Mouse (Mus musculus) myocyte (in vitro differentiated cells): ENCODE measurements around the gene Rgs16. TPM values are rescaled to one million over a fixed set of nuclear protein-coding genes. Genes with fewer than 3 reads are reported as not detected.

Source experiments
- H3K27me3 ChIP-seq: one replicate; pipeline ENCODE4 v1.6.1; 2011; ENCODE audit not compliant: control insufficient read depth, insufficient read depth, insufficient read length
- H3K36me3 ChIP-seq: one replicate; pipeline ENCODE4 v1.6.1; 2011; ENCODE audit not compliant: control insufficient read depth, insufficient read depth
- H3K4me2 ChIP-seq: one replicate; pipeline ENCODE4 v1.6.1; 2011; ENCODE audit warnings: low read depth, control low read depth
- H3K4me3 ChIP-seq: one replicate; pipeline ENCODE4 v1.5.1; 2011; ENCODE audit warnings: mild to moderate bottlenecking, control low read depth, moderate library complexity
- H3K79me2 ChIP-seq: one replicate; pipeline ENCODE4 v1.6.1; 2011; ENCODE audit not compliant: control insufficient read depth, insufficient read depth
- H3ac ChIP-seq: one replicate; pipeline ENCODE4 v1.6.1; 2011; ENCODE audit not compliant: control insufficient read depth, insufficient read length
- CEBPB ChIP-seq: IDR thresholded peaks from 2 replicates; pipeline ENCODE4 v1.6.1; 2011; ENCODE audit warnings: mild to moderate bottlenecking, moderate library complexity; ENCODE audit not compliant: poor library complexity, insufficient read depth, severe bottlenecking
- E2F4 ChIP-seq: IDR thresholded peaks from one replicate; pipeline ENCODE4 v1.6.1; 2011; ENCODE audit warnings: mild to moderate bottlenecking, control low read depth, moderate library complexity; ENCODE audit not compliant: insufficient read depth
- MAX ChIP-seq: IDR thresholded peaks from one replicate; pipeline ENCODE4 v1.6.1; 2011; ENCODE audit warnings: low read depth, mild to moderate bottlenecking, control low read depth
- MYOD1 ChIP-seq, 3 experiments: IDR thresholded peaks; one replicate each; pipeline ENCODE4 v1.6.1; 2011; ENCODE audit warnings: control low read depth in 2 of 3, low read depth in 2 of 3, mild to moderate bottlenecking in 2 of 3, moderate library complexity in 1 of 3; ENCODE audit not compliant: insufficient read length in 2 of 3, control insufficient read depth in 1 of 3
- MYOG ChIP-seq, 3 experiments: IDR thresholded peaks; one replicate each; pipeline ENCODE4 v1.6.1; 2011; ENCODE audit warnings: control low read depth in 2 of 3, low read depth in 2 of 3, mild to moderate bottlenecking in 2 of 3; ENCODE audit not compliant: insufficient read length in 2 of 3, control insufficient read depth in 1 of 3, insufficient read depth in 1 of 3
- POLR2A ChIP-seq: IDR thresholded peaks from one replicate; pipeline ENCODE4 v1.6.1; 2011; ENCODE audit warnings: low read depth, mild to moderate bottlenecking, control low read depth, moderate library complexity; ENCODE audit not compliant: insufficient read length
- POLR2AphosphoS2 ChIP-seq: IDR thresholded peaks from one replicate; pipeline ENCODE4 v1.6.1; 2011; ENCODE audit warnings: low read depth, control low read depth; ENCODE audit not compliant: insufficient read length
- REST ChIP-seq: IDR thresholded peaks from one replicate; pipeline ENCODE4 v1.6.1; 2011; ENCODE audit warnings: mild to moderate bottlenecking, control low read depth, moderate library complexity; ENCODE audit not compliant: insufficient read depth, insufficient read length
- SRF ChIP-seq: IDR thresholded peaks from one replicate; pipeline ENCODE4 v1.6.1; 2011; ENCODE audit warnings: low read depth; ENCODE audit not compliant: control insufficient read depth, insufficient read length
- TCF12 ChIP-seq: IDR thresholded peaks from one replicate; pipeline ENCODE4 v1.6.1; 2011; ENCODE audit warnings: mild to moderate bottlenecking, control low read depth; ENCODE audit not compliant: poor library complexity, insufficient read depth, severe bottlenecking
- TCF3 ChIP-seq: IDR thresholded peaks from one replicate; pipeline ENCODE4 v1.6.1; 2011; ENCODE audit warnings: low read depth, control low read depth; ENCODE audit not compliant: insufficient read length
- USF1 ChIP-seq: IDR thresholded peaks from one replicate; pipeline ENCODE4 v1.6.1; 2011; ENCODE audit warnings: low read depth, mild to moderate bottlenecking, control low read depth, moderate library complexity
- polyA plus RNA-seq: library from polyadenylated mRNA; unstranded; fragments of >200 nt; fragmentation: generic; extraction: Trizol; gene quantifications from one replicate; pipeline ENCODE4 v1.2.1, GENCODE M21; 2012; ENCODE audit warnings: missing spikeins

Gene Rgs16
- polyA plus RNA-seq, 1 experiment = 6.5 TPM

GRCm38 (mm10) chr1:153742374-153743155 is 2.4 kb downstream of the Rgs16 start:
- H3K36me3 ChIP-seq = peaks cover 3% of the 10 kb centered on the region
- TF ChIP-seq SRF (no peak), USF1 (no peak), TCF3 (no peak), E2F4 (no peak)
- H3K4me2 ChIP-seq = peak overlapping the region; percentile 80
- H3ac ChIP-seq = no peak overlapping the region
- H3K79me2 ChIP-seq = peaks cover 4% of the 10 kb centered on the region
- H3K4me3 ChIP-seq = peak overlapping the region; percentile 39
- no peaks in the 10 kb centered on the region for H3K27me3 ChIP-seq

GRCm38 (mm10) chr1:153746119-153746670 is 6.0 kb downstream of the Rgs16 start:
- Histone ChIP-seq H3K4me2 (no peak overlapping the region), H3ac (no peak overlapping the region), H3K79me2 (no peaks in the 10 kb centered on the region), H3K4me3 (no peak overlapping the region), H3K27me3 (no peaks in the 10 kb centered on the region), H3K36me3 (peaks cover 3% of the 10 kb centered on the region)
- peak; percentile 95 for TF ChIP-seq TCF3
- no peak for TF ChIP-seq REST
- peak; percentile 37 for TF ChIP-seq POLR2AphosphoS2
- TF ChIP-seq MYOG (IDR thresholded peaks at IDR 0.05; ENCODE audit: control insufficient read depth in 1 of 3, insufficient read depth in 1 of 3, insufficient read length in 2 of 3, low read depth in 2 of 3) = peak in 2 of 3 experiments; percentile 96
- no peak for TF ChIP-seq MAX
- TF ChIP-seq MYOD1 (IDR thresholded peaks at IDR 0.05; ENCODE audit: control insufficient read depth in 1 of 3, insufficient read length in 2 of 3, low read depth in 2 of 3) = peak in 2 of 3 experiments; percentile 91 to 92
- TF ChIP-seq POLR2A = no peak

- Histone ChIP-seq H3K36me3 (peaks cover 3% of the 10 kb centered on the region), H3K4me3 (no peak overlapping the region), H3K79me2 (no peaks in the 10 kb centered on the region), H3ac (no peak overlapping the region), H3K27me3 (no peaks in the 10 kb centered on the region), H3K4me2 (no peak overlapping the region)
- TF ChIP-seq MYOG (IDR thresholded peaks at IDR 0.05; ENCODE audit: control insufficient read depth in 1 of 3, insufficient read depth in 1 of 3, insufficient read length in 2 of 3, low read depth in 2 of 3) (no peak), POLR2AphosphoS2 (no peak), REST (no peak), TCF3 (no peak), E2F4 (no peak), MAX (no peak), POLR2A (no peak), MYOD1 (IDR thresholded peaks at IDR 0.05; ENCODE audit: control insufficient read depth in 1 of 3, insufficient read length in 2 of 3, low read depth in 2 of 3) (no peak), CEBPB (no peak), USF1 (no peak), SRF (no peak), TCF12 (no peak)
These were observed 6.6 kb downstream of the Rgs16 start for GRCm38 (mm10) chr1:153746728-153747127.

GRCm38 (mm10) chr1:153747861-153748530 is 7.8 kb downstream of the Rgs16 start:
- Histone ChIP-seq H3K36me3 (peaks cover 3% of the 10 kb centered on the region), H3K4me3 (no peak overlapping the region), H3ac (no peak overlapping the region), H3K79me2 (no peaks in the 10 kb centered on the region), H3K27me3 (no peaks in the 10 kb centered on the region), H3K4me2 (peak overlapping the region; percentile 79)
- no peak for TF ChIP-seq REST
- no peak for TF ChIP-seq MYOG (IDR thresholded peaks at IDR 0.05; ENCODE audit: control insufficient read depth in 1 of 3, insufficient read depth in 1 of 3, insufficient read length in 2 of 3, low read depth in 2 of 3)
- TF ChIP-seq POLR2AphosphoS2 = no peak
- TF ChIP-seq POLR2A = no peak
- TF ChIP-seq TCF3 = no peak
- no peak for TF ChIP-seq CEBPB
- TF ChIP-seq SRF = no peak
- TF ChIP-seq TCF12 = no peak
- no peak for TF ChIP-seq E2F4
- TF ChIP-seq MAX = no peak

GRCm38 (mm10) chr1:153748549-153748948 is 8.4 kb downstream of the Rgs16 start:
- peak in 1 of 3 experiments; percentile 67 for TF ChIP-seq MYOG (IDR thresholded peaks at IDR 0.05; ENCODE audit: control insufficient read depth in 1 of 3, insufficient read depth in 1 of 3, insufficient read length in 2 of 3, low read depth in 2 of 3)
- TF ChIP-seq REST = no peak
- peak in 2 of 3 experiments; percentile 9 to 53 for TF ChIP-seq MYOD1 (IDR thresholded peaks at IDR 0.05; ENCODE audit: control insufficient read depth in 1 of 3, insufficient read length in 2 of 3, low read depth in 2 of 3)
- peak; percentile 60 for TF ChIP-seq USF1
- Histone ChIP-seq H3K4me2 (peak overlapping the region; percentile 79), H3K4me3 (no peak overlapping the region), H3ac (no peak overlapping the region), H3K36me3 (no peaks in the 10 kb centered on the region), H3K27me3 (no peaks in the 10 kb centered on the region), H3K79me2 (no peaks in the 10 kb centered on the region)
